Mouse (Mus musculus) neural tube, embryonic 11.5 days (tissue): ENCODE measurements at regions not wholly inside any gene's neighbourhood (a gene's known extent, or its start where the extent isn't known, plus 50 kb on each side); places are given as distances from the start of the nearest gene placed in this dataset.

Source experiments
- ATAC-seq: fragments of 200-750 bp; cut with Nextera tagmentation; 2 replicates; pipeline ENCODE4 v1.8.0; 2017; ENCODE audit warnings: moderate number of reproducible peaks, mild to moderate bottlenecking, moderate TSS enrichment, moderate library complexity; ENCODE audit not compliant: insufficient read depth, low FRiP score, low TSS enrichment
- DNase-seq: peaks from one replicate; pipeline ENCODE4 v3.0.0-alpha.2; 2015; ENCODE audit warnings: low spot score
- H3K27ac ChIP-seq: fragments of 300-500 bp; sonication (generic); 2 replicates; pipeline ENCODE4 v1.5.1; 2014; ENCODE audit warnings: low read depth, mild to moderate bottlenecking, low read length
- H3K27me3 ChIP-seq: fragments of 300-500 bp; sonication (generic); 2 replicates; pipeline ENCODE4 v1.6.1; 2014; ENCODE audit warnings: mild to moderate bottlenecking, low read length, mixed read lengths; ENCODE audit not compliant: control insufficient read depth, insufficient read depth
- H3K36me3 ChIP-seq: fragments of 300-500 bp; sonication (generic); 2 replicates; pipeline ENCODE4 v1.6.1; 2014; ENCODE audit warnings: mild to moderate bottlenecking, low read length, moderate library complexity, mixed read lengths; ENCODE audit not compliant: control insufficient read depth, insufficient read depth
- H3K4me1 ChIP-seq: fragments of 300-500 bp; sonication (generic); 2 replicates; pipeline ENCODE4 v1.6.1; 2014; ENCODE audit warnings: low read length, mixed read lengths; ENCODE audit not compliant: control insufficient read depth, insufficient read depth
- H3K4me2 ChIP-seq: fragments of 300-500 bp; sonication (generic); 2 replicates; pipeline ENCODE4 v1.6.1; 2014; ENCODE audit warnings: low read depth, mild to moderate bottlenecking, moderate library complexity
- H3K4me3 ChIP-seq: fragments of 300-500 bp; sonication (generic); 2 replicates; pipeline ENCODE4 v1.5.1; 2014; ENCODE audit warnings: low read depth, low read length
- H3K9ac ChIP-seq: fragments of 300-500 bp; sonication (generic); 2 replicates; pipeline ENCODE4 v1.6.1; 2014; ENCODE audit warnings: mild to moderate bottlenecking, low read length
- H3K9me3 ChIP-seq: fragments of 300-500 bp; sonication (generic); 2 replicates; pipeline ENCODE4 v1.6.1; 2016; ENCODE audit warnings: low read length; ENCODE audit not compliant: control insufficient read depth
- WGBS: fragments of 180-500 bp; shearing (Covaris S2); extraction: QIAGEN DNeasy Blood & Tissue Kit; methylation state at CpG from one replicate; pipeline ENCODE4 v1.1.7; 2014; 5-methylcytosine and 5-hydroxymethylcytosine counted together

GRCm38 (mm10) chr15:72220786-72221185, 1613.6 kb upstream of the Gm6569 start:
- Histone ChIP-seq H3K27ac (no peak overlapping the region), H3K27me3 (no peaks in the 10 kb centered on the region), H3K36me3 (no peaks in the 10 kb centered on the region), H3K4me1 (no peaks in the 10 kb centered on the region), H3K4me3 (no peak overlapping the region), H3K9ac (no peak overlapping the region), H3K4me2 (no peak overlapping the region), H3K9me3 (no peaks in the 10 kb centered on the region)
- ATAC-seq (no peak), DNase-seq (no peak)
- WGBS, result 80% methylated on average over 6 of the region's 6 CpGs

- H3K9ac ChIP-seq, result no peak overlapping the region
- ATAC-seq (no peak), DNase-seq (no peak)
- no peak overlapping the region for H3K4me2 ChIP-seq
- WGBS, result 28% methylated on average over 2 of the region's 2 CpGs
- no peaks in the 10 kb centered on the region for H3K27me3 ChIP-seq
- H3K4me1 ChIP-seq, result no peaks in the 10 kb centered on the region
- no peak overlapping the region for H3K4me3 ChIP-seq
- H3K27ac ChIP-seq, result no peak overlapping the region
- no peaks in the 10 kb centered on the region for H3K9me3 ChIP-seq
- H3K36me3 ChIP-seq, result no peaks in the 10 kb centered on the region
Observed at GRCm38 (mm10) chr15:72232355-72232754, 1602.0 kb upstream of the Gm6569 start.

GRCm38 (mm10) chr15:72264619-72265018, 1569.7 kb upstream of the Gm6569 start:
- H3K36me3 ChIP-seq, result no peaks in the 10 kb centered on the region
- H3K4me3 ChIP-seq, result no peak overlapping the region
- no peaks in the 10 kb centered on the region for H3K27me3 ChIP-seq
- no peak overlapping the region for H3K27ac ChIP-seq
- no peak overlapping the region for H3K4me2 ChIP-seq
- DNase-seq (no peak), ATAC-seq (no peak)
- H3K9me3 ChIP-seq, result peaks cover 3% of the 10 kb centered on the region; the same call in 1 of the 2 replicates
- no peak overlapping the region for H3K9ac ChIP-seq
- WGBS, result 78% methylated on average over 3 of the region's 3 CpGs
- no peaks in the 10 kb centered on the region for H3K4me1 ChIP-seq

DNA sequence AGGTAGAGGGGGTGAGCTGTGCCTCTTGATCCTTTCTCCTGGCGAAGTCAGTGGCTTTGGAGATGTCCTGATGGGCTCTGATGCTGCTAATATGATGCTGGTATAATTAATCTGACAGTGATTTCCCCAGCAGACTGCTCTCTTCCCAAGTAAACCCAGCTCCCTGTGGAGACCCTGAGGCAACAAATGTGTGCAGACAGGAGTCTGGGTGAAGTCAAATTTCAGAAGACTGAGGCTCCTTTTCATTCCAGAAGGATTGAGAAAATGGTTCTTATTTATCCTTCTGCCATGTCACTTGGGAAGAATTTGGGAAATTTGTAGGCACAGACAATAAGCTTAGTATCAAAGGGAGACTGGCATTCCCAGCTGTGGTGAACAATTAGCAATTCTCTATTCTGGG, 1550.5 kb upstream of the Gm6569 start:
- DNase-seq (no peak), ATAC-seq (no peak)
- H3K4me2 ChIP-seq, result no peak overlapping the region
- no peaks in the 10 kb centered on the region for H3K27me3 ChIP-seq
- H3K9ac ChIP-seq, result no peak overlapping the region
- H3K4me1 ChIP-seq, result no peaks in the 10 kb centered on the region
- WGBS, result 61% methylated on average over 1 of the region's 1 CpGs
- H3K4me3 ChIP-seq, result no peak overlapping the region
- H3K27ac ChIP-seq, result no peak overlapping the region
- H3K36me3 ChIP-seq, result no peaks in the 10 kb centered on the region
- no peaks in the 10 kb centered on the region for H3K9me3 ChIP-seq

- DNase-seq, result no peak
- 92% methylated on average over 2 of the region's 2 CpGs for WGBS
- Histone ChIP-seq H3K27me3 (no peaks in the 10 kb centered on the region), H3K4me3 (no peak overlapping the region), H3K27ac (no peak overlapping the region), H3K9me3 (no peaks in the 10 kb centered on the region), H3K36me3 (no peaks in the 10 kb centered on the region), H3K4me2 (no peak overlapping the region), H3K9ac (no peak overlapping the region), H3K4me1 (no peaks in the 10 kb centered on the region)
- no peak for ATAC-seq
Observed at GRCm38 (mm10) chr15:72296648-72297047, 1537.7 kb upstream of the Gm6569 start.

DNA sequence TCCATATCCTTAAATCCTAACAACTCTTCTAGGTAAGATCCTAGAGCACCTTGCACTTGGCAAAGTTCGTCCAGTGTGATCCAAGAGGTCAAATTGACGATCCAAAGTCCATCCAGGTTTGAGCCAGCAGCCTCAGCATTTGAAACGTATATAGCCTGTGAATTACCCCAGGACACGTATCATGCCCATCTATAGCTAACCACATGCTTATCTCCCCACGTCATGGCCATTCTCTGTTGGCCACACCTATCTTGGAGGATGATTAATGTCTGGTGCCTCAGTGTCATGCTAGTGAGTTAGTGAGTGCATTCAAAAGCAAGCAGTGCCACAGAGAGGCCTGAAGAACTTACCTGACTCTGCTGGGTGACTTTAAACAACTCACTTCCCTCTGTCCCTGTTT, 1521.9 kb upstream of the Gm6569 start:
- DNase-seq (no peak), ATAC-seq (no peak)
- Histone ChIP-seq H3K27me3 (no peaks in the 10 kb centered on the region), H3K9ac (no peak overlapping the region), H3K4me3 (no peak overlapping the region), H3K36me3 (no peaks in the 10 kb centered on the region), H3K4me1 (no peaks in the 10 kb centered on the region), H3K27ac (no peak overlapping the region), H3K9me3 (no peaks in the 10 kb centered on the region), H3K4me2 (no peak overlapping the region)
- 84% methylated on average over 5 of the region's 5 CpGs for WGBS

- Histone ChIP-seq H3K27me3 (no peaks in the 10 kb centered on the region), H3K36me3 (no peaks in the 10 kb centered on the region), H3K27ac (no peak overlapping the region), H3K4me1 (no peaks in the 10 kb centered on the region), H3K4me2 (no peak overlapping the region), H3K4me3 (no peak overlapping the region), H3K9ac (no peak overlapping the region), H3K9me3 (no peaks in the 10 kb centered on the region)
- no peak for ATAC-seq
- WGBS, result 74% methylated on average over 5 of the region's 5 CpGs
- DNase-seq, result no peak
Observed at GRCm38 (mm10) chr15:72321528-72321927, 1512.8 kb upstream of the Gm6569 start.

DNA sequence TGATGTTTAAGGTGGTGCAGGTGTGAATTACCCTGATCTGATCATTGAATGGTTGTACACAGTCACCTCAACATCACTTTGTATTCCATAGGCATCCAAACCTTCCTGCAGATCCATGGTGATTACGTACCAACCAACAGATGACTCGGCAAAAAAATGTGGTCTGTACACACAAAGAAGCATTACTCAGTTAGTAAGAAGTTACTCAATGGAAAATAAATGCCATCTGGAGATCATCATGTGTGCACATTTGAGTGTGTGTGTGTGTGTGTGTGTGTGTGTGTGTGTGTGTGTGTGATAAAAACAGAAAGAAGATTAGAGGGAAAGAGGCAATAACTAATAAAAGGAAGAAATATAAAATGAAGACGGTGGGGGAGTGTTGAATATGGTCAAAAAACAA, 1512.2 kb upstream of the Gm6569 start:
- ATAC-seq, result no peak
- Histone ChIP-seq H3K4me2 (no peak overlapping the region), H3K9ac (no peak overlapping the region), H3K27me3 (no peaks in the 10 kb centered on the region), H3K4me3 (no peak overlapping the region), H3K27ac (no peak overlapping the region), H3K9me3 (no peaks in the 10 kb centered on the region), H3K4me1 (no peaks in the 10 kb centered on the region), H3K36me3 (no peaks in the 10 kb centered on the region)
- no peak for DNase-seq
- 93% methylated on average over 3 of the region's 3 CpGs for WGBS

GRCm38 (mm10) chr15:72323158-72323557, 1511.2 kb upstream of the Gm6569 start:
- WGBS, result 78% methylated on average over 7 of the region's 7 CpGs
- H3K4me1 ChIP-seq, result no peaks in the 10 kb centered on the region
- DNase-seq (no peak), ATAC-seq (no peak)
- no peak overlapping the region for H3K4me3 ChIP-seq
- H3K27ac ChIP-seq, result no peak overlapping the region
- H3K27me3 ChIP-seq, result no peaks in the 10 kb centered on the region
- no peaks in the 10 kb centered on the region for H3K9me3 ChIP-seq
- H3K36me3 ChIP-seq, result no peaks in the 10 kb centered on the region
- H3K9ac ChIP-seq, result no peak overlapping the region
- no peak overlapping the region for H3K4me2 ChIP-seq
